Mouse (Mus musculus): ENCODE results near the gene Slc48a1. TPM values are rescaled to one million over a fixed set of nuclear protein-coding genes. Genes with fewer than 3 reads are reported as not detected.

The Slc48a1 gene
- polyA plus RNA-seq, 1 experiment: 133 TPM

GRCm38 (mm10) chr15:97784561-97785161, 6.3 kb downstream of the Slc48a1 start:
- DNase-seq: peak; percentile 65 to 75
- Histone ChIP-seq H3K27me3 (ENCODE audit: control insufficient read depth, insufficient read depth, low read length) (no peaks in the 10 kb centered on the region), H3K27ac (ENCODE audit: insufficient read depth, low read length) (peak overlapping the region; percentile 94), H3K4me3 (replicated peaks; ENCODE audit: insufficient read depth, low read depth, low read length) (peak overlapping the region; percentile 68), H3K4me1 (ENCODE audit: control insufficient read depth, insufficient read depth, low read length) (peaks cover 32% of the 10 kb centered on the region)
- TF ChIP-seq POLR2A (IDR thresholded peaks at IDR 0.05; ENCODE audit: borderline replicate concordance, insufficient read depth, low read length) (no peak), CTCF (IDR thresholded peaks at IDR 0.05; ENCODE audit: borderline replicate concordance, insufficient read depth, low read depth, low read length) (no peak)
- 1% methylated on average over 45 of the region's 45 CpGs for WGBS

GRCm38 (mm10) chr15:97785731-97786411, 7.6 kb downstream of the Slc48a1 start:
- DNase-seq: peak; percentile 47 to 61
- peak overlapping the region; percentile 25 for H3K4me3 ChIP-seq (replicated peaks; ENCODE audit: insufficient read depth, low read depth, low read length)
- H3K4me1 ChIP-seq (ENCODE audit: control insufficient read depth, insufficient read depth, low read length): peaks cover 40% of the 10 kb centered on the region
- peak overlapping the region; percentile 18 for H3K27ac ChIP-seq (ENCODE audit: insufficient read depth, low read length)
- 51% methylated on average over 9 of the region's 9 CpGs for WGBS
- 0 out of 2 replicates have a peak, but pooled peaks have one; percentile 13 for TF ChIP-seq CTCF (IDR thresholded peaks at IDR 0.05; ENCODE audit: borderline replicate concordance, insufficient read depth, low read depth, low read length)
- TF ChIP-seq POLR2A (IDR thresholded peaks at IDR 0.05; ENCODE audit: borderline replicate concordance, insufficient read depth, low read length): no peak; the same call in 1 of the 2 replicates
- H3K27me3 ChIP-seq (ENCODE audit: control insufficient read depth, insufficient read depth, low read length): no peaks in the 10 kb centered on the region

GRCm38 (mm10) chr15:97786412-97787112, 8.2 kb downstream of the Slc48a1 start:
- WGBS: 52% methylated on average over 10 of the region's 10 CpGs
- H3K27ac ChIP-seq (ENCODE audit: insufficient read depth, low read length): peak overlapping the region; percentile 18
- H3K4me1 ChIP-seq (ENCODE audit: control insufficient read depth, insufficient read depth, low read length): peaks cover 45% of the 10 kb centered on the region
- TF ChIP-seq CTCF (IDR thresholded peaks at IDR 0.05; ENCODE audit: borderline replicate concordance, insufficient read depth, low read depth, low read length): no peak
- TF ChIP-seq POLR2A (IDR thresholded peaks at IDR 0.05; ENCODE audit: borderline replicate concordance, insufficient read depth, low read length): no peak
- peak overlapping the region; percentile 25 for H3K4me3 ChIP-seq (replicated peaks; ENCODE audit: insufficient read depth, low read depth, low read length)
- no peak for DNase-seq
- H3K27me3 ChIP-seq (ENCODE audit: control insufficient read depth, insufficient read depth, low read length): no peaks in the 10 kb centered on the region

- TF ChIP-seq CTCF (IDR thresholded peaks at IDR 0.05; ENCODE audit: borderline replicate concordance, insufficient read depth, low read depth, low read length): no peak
- no peak for TF ChIP-seq POLR2A (IDR thresholded peaks at IDR 0.05; ENCODE audit: borderline replicate concordance, insufficient read depth, low read length)
- Histone ChIP-seq H3K4me3 (replicated peaks; ENCODE audit: insufficient read depth, low read depth, low read length) (no peak overlapping the region), H3K4me1 (ENCODE audit: control insufficient read depth, insufficient read depth, low read length) (peaks cover 45% of the 10 kb centered on the region), H3K27ac (ENCODE audit: insufficient read depth, low read length) (peak overlapping the region; percentile 66; the same call in 1 of the 2 replicates), H3K27me3 (ENCODE audit: control insufficient read depth, insufficient read depth, low read length) (no peaks in the 10 kb centered on the region)
- DNase-seq: no peak
- 83% methylated on average over 7 of the region's 7 CpGs for WGBS
Measured at GRCm38 (mm10) chr15:97787148-97787798, 9.0 kb downstream of the Slc48a1 start.

- peaks cover 45% of the 10 kb centered on the region for H3K4me1 ChIP-seq (ENCODE audit: control insufficient read depth, insufficient read depth, low read length)
- no peaks in the 10 kb centered on the region for H3K27me3 ChIP-seq (ENCODE audit: control insufficient read depth, insufficient read depth, low read length)
- H3K4me3 ChIP-seq (replicated peaks; ENCODE audit: insufficient read depth, low read depth, low read length): no peak overlapping the region
- peak overlapping the region; percentile 66; the same call in 1 of the 2 replicates for H3K27ac ChIP-seq (ENCODE audit: insufficient read depth, low read length)
- DNase-seq: no peak
- WGBS: 54% methylated on average over 19 of the region's 19 CpGs
- no peak for TF ChIP-seq POLR2A (IDR thresholded peaks at IDR 0.05; ENCODE audit: borderline replicate concordance, insufficient read depth, low read length)
- no peak for TF ChIP-seq CTCF (IDR thresholded peaks at IDR 0.05; ENCODE audit: borderline replicate concordance, insufficient read depth, low read depth, low read length)
Measured at GRCm38 (mm10) chr15:97787799-97788667, 9.7 kb downstream of the Slc48a1 start.

- H3K4me3 ChIP-seq (replicated peaks; ENCODE audit: insufficient read depth, low read depth, low read length): no peak overlapping the region
- DNase-seq: peak; percentile 74 to 85
- TF ChIP-seq CTCF (IDR thresholded peaks at IDR 0.05; ENCODE audit: borderline replicate concordance, insufficient read depth, low read depth, low read length) (no peak), POLR2A (IDR thresholded peaks at IDR 0.05; ENCODE audit: borderline replicate concordance, insufficient read depth, low read length) (no peak)
- 16% methylated on average over 6 of the region's 6 CpGs for WGBS
- peak overlapping the region; percentile 88 for H3K27ac ChIP-seq (ENCODE audit: insufficient read depth, low read length)
- H3K4me1 ChIP-seq (ENCODE audit: control insufficient read depth, insufficient read depth, low read length): peaks cover 45% of the 10 kb centered on the region
- no peaks in the 10 kb centered on the region for H3K27me3 ChIP-seq (ENCODE audit: control insufficient read depth, insufficient read depth, low read length)
Measured at GRCm38 (mm10) chr15:97788821-97789220, 10.5 kb downstream of the Slc48a1 start.
